Mouse (Mus musculus): ENCODE results near the gene Scnm1. TPM values are rescaled to one million over a fixed set of nuclear protein-coding genes. Genes with fewer than 3 reads are reported as not detected.

Gene Scnm1
- 121 TPM for polyA plus RNA-seq (2017; shearing (Covaris generic))

GRCm38 (mm10) chr3:95133680-95134101 lies at the start of gene Scnm1, which contains the start of gene Lysmd1:
Gene Scnm1, minus strand, starts transcription at chr3:95134011.
Gene Lysmd1, plus strand, starts transcription at chr3:95134088.

GRCm38 (mm10) chr3:95159987-95160963 lies 26.5 kb upstream of the Scnm1 start, which contains the start of gene Sema6c:
Gene Sema6c, plus strand, starts transcription at chr3:95160457.

GRCm38 (mm10) chr3:95141952-95142616 lies 8.3 kb upstream of the Scnm1 start, which contains the start of gene Tnfaip8l2:
Gene Tnfaip8l2, minus strand, starts transcription at chr3:95142360.

GRCm38 (mm10) chr3:95124246-95124645 lies 9.6 kb downstream of the Scnm1 start, which contains the start of gene Tmod4:
Gene Tmod4, plus strand, starts transcription at chr3:95124476.

GRCm38 (mm10) chr3:95110911-95111726 lies 22.7 kb downstream of the Scnm1 start, which contains the start of gene Vps72:
Gene Vps72, plus strand, starts transcription at chr3:95111022.

GRCm38 (mm10) chr3:95106338-95107117 lies 27.3 kb downstream of the Scnm1 start, which contains the start of gene Pip5k1a:
Gene Pip5k1a, minus strand, starts transcription at chr3:95106930.

Other genes starting within 250 kb of the Scnm1 start
- 386 TPM for gene Psmb4, start 247.1 kb downstream of the Scnm1 start, polyA plus RNA-seq (2017; shearing (Covaris generic))
- gene Selenbp1, start 201.0 kb downstream of the Scnm1 start, polyA plus RNA-seq (2017; shearing (Covaris generic)) = 4.8 TPM
- gene Rfx5, start 179.9 kb downstream of the Scnm1 start, polyA plus RNA-seq (2017; shearing (Covaris generic)) = 13.5 TPM
- 10.3 TPM for gene Pi4kb, start 159.3 kb downstream of the Scnm1 start, polyA plus RNA-seq (2017; shearing (Covaris generic))
- 82.6 TPM for gene Zfp687, start 118.6 kb downstream of the Scnm1 start, polyA plus RNA-seq (2017; shearing (Covaris generic))
- 335 TPM for gene Psmd4, start 91.4 kb downstream of the Scnm1 start, polyA plus RNA-seq (2017; shearing (Covaris generic))
- gene Pip5k1a, start 27.1 kb downstream of the Scnm1 start, polyA plus RNA-seq (2017; shearing (Covaris generic)) = 36.5 TPM
- 115 TPM for gene Vps72, start 23.0 kb downstream of the Scnm1 start, polyA plus RNA-seq (2017; shearing (Covaris generic))
- gene Tmod4, start 9.5 kb downstream of the Scnm1 start, polyA plus RNA-seq (2017; shearing (Covaris generic)) = 3.1 TPM
- gene Lysmd1, start 77 bp upstream of the Scnm1 start, polyA plus RNA-seq (2017; shearing (Covaris generic)) = 38.7 TPM
- gene Tnfaip8l2, start 8.3 kb upstream of the Scnm1 start, polyA plus RNA-seq (2017; shearing (Covaris generic)) = 310 TPM
- 0.24 TPM for gene Sema6c, start 26.4 kb upstream of the Scnm1 start, polyA plus RNA-seq (2017; shearing (Covaris generic))
- 38.0 TPM for gene Gabpb2, start 83.9 kb upstream of the Scnm1 start, polyA plus RNA-seq (2017; shearing (Covaris generic))
- 512 TPM for gene Cdc42se1, start 94.7 kb upstream of the Scnm1 start, polyA plus RNA-seq (2017; shearing (Covaris generic))
- gene Mllt11, start 98.2 kb upstream of the Scnm1 start, polyA plus RNA-seq (2017; shearing (Covaris generic)) = 9.7 TPM
- gene Gm128, start 107.6 kb upstream of the Scnm1 start, polyA plus RNA-seq (2017; shearing (Covaris generic)) = 1.6 TPM
- gene Bnipl, start 117.2 kb upstream of the Scnm1 start, polyA plus RNA-seq (2017; shearing (Covaris generic)) = not detected
- 28.5 TPM for gene Mindy1, start 147.3 kb upstream of the Scnm1 start, polyA plus RNA-seq (2017; shearing (Covaris generic))
- gene Prune1, start 148.1 kb upstream of the Scnm1 start, polyA plus RNA-seq (2017; shearing (Covaris generic)) = 8.7 TPM
- 0.60 TPM for gene Anxa9, start 173.2 kb upstream of the Scnm1 start, polyA plus RNA-seq (2017; shearing (Covaris generic))
- 305 TPM for gene Cers2, start 180.8 kb upstream of the Scnm1 start, polyA plus RNA-seq (2017; shearing (Covaris generic))
- gene Setdb1, start 223.2 kb upstream of the Scnm1 start, polyA plus RNA-seq (2017; shearing (Covaris generic)) = 49.6 TPM

Measured in CD4-positive, CD25-positive, alpha-beta regulatory T cell, adult 9 weeks (primary cell).